Mouse (Mus musculus) stomach, embryonic 16.5 days (tissue): ENCODE results near the gene Emp1. TPM values are rescaled to one million over a fixed set of nuclear protein-coding genes. Genes with fewer than 3 reads are reported as not detected.

ENCODE experiments used
- ATAC-seq: fragments of 200-750 bp; cut with Nextera tagmentation; 2 replicates; pipeline ENCODE4 v1.8.0; 2017; ENCODE audit warnings: moderate number of reproducible peaks, moderate TSS enrichment; ENCODE audit not compliant: insufficient read depth, low FRiP score
- H3K27ac ChIP-seq: fragments of 300-500 bp; sonication (generic); 2 replicates; pipeline ENCODE4 v1.5.1; 2014; ENCODE audit warnings: low read length
- H3K27me3 ChIP-seq: fragments of 300-500 bp; sonication (generic); 2 replicates; pipeline ENCODE4 v1.6.1; 2014; ENCODE audit warnings: low read length, control low read depth, mixed read lengths; ENCODE audit not compliant: control insufficient read depth, insufficient read depth
- H3K36me3 ChIP-seq: fragments of 300-500 bp; sonication (generic); 2 replicates; pipeline ENCODE4 v1.6.1; 2014; ENCODE audit warnings: low read length; ENCODE audit not compliant: control insufficient read depth, insufficient read depth
- H3K4me1 ChIP-seq: fragments of 300-500 bp; sonication (generic); 2 replicates; pipeline ENCODE4 v1.6.1; 2014; ENCODE audit warnings: low read length, control low read depth, mixed read lengths; ENCODE audit not compliant: control insufficient read depth, insufficient read depth
- H3K4me2 ChIP-seq: fragments of 300-500 bp; sonication (generic); 2 replicates; pipeline ENCODE4 v1.6.1; 2014; ENCODE audit warnings: low read depth, low read length, mixed read lengths
- H3K4me3 ChIP-seq: fragments of 300-500 bp; sonication (generic); replicated peaks from 2 replicates; pipeline ENCODE4 v1.5.1; 2014; ENCODE audit warnings: mild to moderate bottlenecking, low read length
- H3K9ac ChIP-seq: fragments of 300-500 bp; sonication (generic); 2 replicates; pipeline ENCODE4 v1.6.1; 2014; ENCODE audit warnings: low read length
- H3K9me3 ChIP-seq: fragments of 300-500 bp; sonication (generic); replicated peaks from 2 replicates; pipeline ENCODE4 v1.6.1; 2016; ENCODE audit warnings: low read length, control low read depth; ENCODE audit not compliant: control insufficient read depth
- WGBS: fragments of 180-500 bp; shearing (Covaris S2); extraction: QIAGEN DNeasy Blood & Tissue Kit; methylation state at CpG from one replicate; pipeline ENCODE4 v1.1.7; 2014; 5-methylcytosine and 5-hydroxymethylcytosine counted together
- polyA plus RNA-seq: library from polyadenylated mRNA; unstranded; fragments of >200 nt; fragmentation: Nextera tagmentation; extraction: Ambion mirVana; gene quantifications from 2 replicates; pipeline ENCODE4 v1.2.1, GENCODE M21; 2015

Emp1 gene
- polyA plus RNA-seq, 1 experiment from 2014 or later = 221 TPM

GRCm38 (mm10) chr6:135354953-135355352 is 7.4 kb upstream of the Emp1 start:
- Histone ChIP-seq H3K4me2 (no peak overlapping the region), H3K9me3 (no peaks in the 10 kb centered on the region), H3K9ac (no peak overlapping the region), H3K4me1 (peaks cover 8% of the 10 kb centered on the region), H3K36me3 (no peaks in the 10 kb centered on the region), H3K4me3 (no peak overlapping the region), H3K27me3 (no peaks in the 10 kb centered on the region), H3K27ac (no peak overlapping the region)
- no peak for ATAC-seq
- 84% methylated on average over 4 of the region's 4 CpGs for WGBS

DNA sequence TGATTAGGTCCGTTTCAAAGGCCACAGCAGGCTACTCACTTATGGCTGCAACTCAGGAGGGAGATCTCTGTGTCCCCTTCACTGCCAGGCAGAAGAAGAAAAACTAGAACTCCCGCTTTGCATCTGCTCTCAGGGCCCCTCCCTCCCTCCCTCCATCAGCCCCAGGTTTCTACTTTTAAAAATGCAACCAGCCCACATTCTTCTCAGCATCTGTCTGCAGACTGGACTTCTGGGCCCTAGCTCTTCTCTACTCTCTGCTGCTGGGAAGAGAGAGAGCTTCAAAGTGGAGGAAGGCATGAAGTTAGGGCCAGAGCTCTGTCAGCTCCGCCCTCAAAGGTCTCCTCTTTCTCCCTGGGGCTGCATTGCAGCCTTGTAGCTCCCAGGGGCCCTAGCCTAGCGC is 2.0 kb upstream of the Emp1 start:
- H3K27me3 ChIP-seq = no peaks in the 10 kb centered on the region
- H3K9me3 ChIP-seq = no peaks in the 10 kb centered on the region
- H3K4me1 ChIP-seq = peaks cover 24% of the 10 kb centered on the region
- H3K4me3 ChIP-seq = no peak overlapping the region
- no peaks in the 10 kb centered on the region for H3K36me3 ChIP-seq
- no peak overlapping the region for H3K4me2 ChIP-seq
- ATAC-seq = no peak
- H3K9ac ChIP-seq = no peak overlapping the region
- WGBS = 55% methylated on average over 4 of the region's 4 CpGs
- H3K27ac ChIP-seq = peak overlapping the region; percentile 62

GRCm38 (mm10) chr6:135362098-135362458 is 267 bp upstream of the Emp1 start:
- Histone ChIP-seq H3K27ac (peak overlapping the region; percentile 99), H3K9me3 (no peaks in the 10 kb centered on the region), H3K27me3 (no peaks in the 10 kb centered on the region), H3K9ac (peak overlapping the region; percentile 53), H3K36me3 (0 out of 2 replicates have a peak, but pooled peaks cover 2% of the 10 kb centered on the region), H3K4me2 (peak overlapping the region; percentile 55), H3K4me3 (peak overlapping the region; percentile 61; the same call in 1 of the 2 replicates), H3K4me1 (peaks cover 34% of the 10 kb centered on the region)
- WGBS = 52% methylated on average over 3 of the region's 3 CpGs
- ATAC-seq = 0 out of 2 replicates have a peak, but pooled peaks have one; percentile 4

GRCm38 (mm10) chr6:135363344-135364040 is 1.1 kb downstream of the Emp1 start:
- peak overlapping the region; percentile 61 for H3K4me3 ChIP-seq
- no peak for ATAC-seq
- peaks cover 47% of the 10 kb centered on the region for H3K4me1 ChIP-seq
- H3K4me2 ChIP-seq = peak overlapping the region; percentile 55
- H3K27ac ChIP-seq = peak overlapping the region; percentile 99
- peak overlapping the region; percentile 82 for H3K9ac ChIP-seq
- no peaks in the 10 kb centered on the region for H3K27me3 ChIP-seq
- WGBS = 31% methylated on average over 10 of the region's 10 CpGs
- no peaks in the 10 kb centered on the region for H3K9me3 ChIP-seq
- 0 out of 2 replicates have a peak, but pooled peaks cover 2% of the 10 kb centered on the region for H3K36me3 ChIP-seq

GRCm38 (mm10) chr6:135364041-135364745 is 1.8 kb downstream of the Emp1 start:
- H3K4me2 ChIP-seq = peak overlapping the region; percentile 55
- no peaks in the 10 kb centered on the region for H3K9me3 ChIP-seq
- WGBS = 15% methylated on average over 9 of the region's 9 CpGs
- peak; percentile 38 for ATAC-seq
- no peaks in the 10 kb centered on the region for H3K27me3 ChIP-seq
- H3K4me3 ChIP-seq = peak overlapping the region; percentile 61
- H3K9ac ChIP-seq = peak overlapping the region; percentile 82
- H3K36me3 ChIP-seq = 0 out of 2 replicates have a peak, but pooled peaks cover 2% of the 10 kb centered on the region
- peaks cover 52% of the 10 kb centered on the region for H3K4me1 ChIP-seq
- H3K27ac ChIP-seq = peak overlapping the region; percentile 99

DNA sequence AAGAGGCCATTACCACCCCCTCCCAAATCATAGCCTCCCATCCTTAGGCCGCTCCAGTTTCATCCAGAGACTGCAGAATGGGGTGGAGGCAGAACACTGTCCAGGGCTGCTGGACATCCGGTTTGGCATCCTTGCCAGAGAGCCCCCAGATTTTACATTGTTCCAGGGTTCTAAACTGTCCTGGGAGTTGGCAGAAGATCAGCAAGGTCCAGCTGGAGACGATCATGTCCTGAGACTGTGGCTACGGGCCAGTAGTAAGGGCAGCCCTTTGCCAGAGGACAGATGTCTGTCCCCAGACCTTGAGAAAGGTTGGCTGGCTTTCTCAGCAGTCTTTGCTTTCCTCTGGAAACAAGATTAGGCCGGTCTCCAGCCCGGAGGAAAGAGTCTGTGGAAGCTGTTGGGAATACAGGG is 2.6 kb downstream of the Emp1 start:
- peak overlapping the region; percentile 99 for H3K27ac ChIP-seq
- peak; percentile 77 for ATAC-seq
- peak overlapping the region; percentile 82 for H3K9ac ChIP-seq
- H3K27me3 ChIP-seq = no peaks in the 10 kb centered on the region
- 0 out of 2 replicates have a peak, but pooled peaks cover 2% of the 10 kb centered on the region for H3K36me3 ChIP-seq
- 40% methylated on average over 6 of the region's 6 CpGs for WGBS
- H3K4me2 ChIP-seq = peak overlapping the region; percentile 55
- peaks cover 59% of the 10 kb centered on the region for H3K4me1 ChIP-seq
- no peaks in the 10 kb centered on the region for H3K9me3 ChIP-seq
- H3K4me3 ChIP-seq = peak overlapping the region; percentile 61

- Histone ChIP-seq H3K4me2 (peak overlapping the region; percentile 55), H3K4me1 (peaks cover 58% of the 10 kb centered on the region), H3K27me3 (no peaks in the 10 kb centered on the region), H3K9ac (peak overlapping the region; percentile 82; the same call in 1 of the 2 replicates), H3K9me3 (no peaks in the 10 kb centered on the region), H3K4me3 (peak overlapping the region; percentile 61), H3K36me3 (0 out of 2 replicates have a peak, but pooled peaks cover 2% of the 10 kb centered on the region), H3K27ac (peak overlapping the region; percentile 99)
- 28% methylated on average over 4 of the region's 4 CpGs for WGBS
- no peak for ATAC-seq
Measured at GRCm38 (mm10) chr6:135365614-135366013, 3.3 kb downstream of the Emp1 start.

DNA sequence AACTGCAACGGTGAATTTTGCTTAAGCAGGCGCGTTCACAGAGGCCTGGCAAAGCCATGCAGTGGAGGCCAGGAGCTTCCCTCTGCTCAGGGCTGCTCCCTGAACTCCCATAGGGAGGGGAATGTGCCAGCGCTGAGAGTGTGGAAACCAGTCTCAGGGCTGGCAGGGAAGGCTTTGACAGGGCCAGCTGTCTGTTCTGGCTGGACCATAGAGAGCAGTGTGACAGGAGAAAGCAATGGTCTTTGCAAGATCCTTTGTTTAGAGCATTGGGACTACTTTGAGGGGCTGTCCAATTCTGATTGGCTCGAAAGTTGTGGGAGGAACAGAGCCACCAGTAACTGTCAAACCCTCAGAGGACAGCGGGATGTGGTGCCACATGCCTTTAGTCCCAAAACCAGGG is 5.9 kb downstream of the Emp1 start:
- no peak overlapping the region for H3K4me2 ChIP-seq
- no peaks in the 10 kb centered on the region for H3K27me3 ChIP-seq
- H3K9me3 ChIP-seq = no peaks in the 10 kb centered on the region
- peaks cover 58% of the 10 kb centered on the region for H3K4me1 ChIP-seq
- ATAC-seq = no peak
- 59% methylated on average over 6 of the region's 6 CpGs for WGBS
- H3K27ac ChIP-seq = peak overlapping the region; percentile 86
- H3K9ac ChIP-seq = peak overlapping the region; percentile 42; the same call in 1 of the 2 replicates
- H3K4me3 ChIP-seq = no peak overlapping the region
- 0 out of 2 replicates have a peak, but pooled peaks cover 2% of the 10 kb centered on the region for H3K36me3 ChIP-seq

DNA sequence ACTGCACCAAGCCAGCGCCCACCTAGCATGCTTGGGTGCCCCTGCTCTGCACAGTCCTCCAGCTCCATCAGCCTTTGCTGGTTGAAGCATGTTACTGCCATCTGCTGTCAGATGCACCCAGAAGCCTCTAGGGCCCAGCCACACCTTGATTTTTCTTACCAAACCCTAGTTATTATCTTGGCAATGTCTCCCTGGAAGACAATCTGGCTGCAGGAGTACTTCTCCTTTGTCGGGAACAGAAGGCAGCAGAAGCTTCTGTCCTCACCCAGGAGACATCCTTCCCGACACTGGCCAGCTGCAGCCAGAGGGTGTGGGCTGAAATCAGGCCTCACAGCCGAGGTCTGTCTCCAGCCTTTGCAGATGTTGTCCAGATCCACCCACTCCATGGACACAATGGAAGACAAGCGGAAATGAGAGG is 7.2 kb downstream of the Emp1 start:
- peak; percentile 71; the same call in 1 of the 2 replicates for ATAC-seq
- Histone ChIP-seq H3K27me3 (no peaks in the 10 kb centered on the region), H3K36me3 (0 out of 2 replicates have a peak, but pooled peaks cover 2% of the 10 kb centered on the region), H3K9me3 (no peaks in the 10 kb centered on the region), H3K4me1 (peaks cover 56% of the 10 kb centered on the region), H3K4me2 (peak overlapping the region; percentile 25; the same call in 1 of the 2 replicates), H3K9ac (0 out of 2 replicates have a peak overlapping the region, but pooled peaks have one; percentile 19), H3K27ac (peak overlapping the region; percentile 86), H3K4me3 (no peak overlapping the region; the same call in 1 of the 2 replicates)
- 32% methylated on average over 5 of the region's 5 CpGs for WGBS
